Mouse (Mus musculus) forelimb bud, embryonic 11.5 days (tissue): ENCODE measurements around the gene Pard6b.

Experiments used
- DNase-seq: peaks from one replicate; pipeline ENCODE4 v3.0.0-alpha.2; 2012; ENCODE audit warnings: low read depth, low spot score

Gene Pard6b

DNA sequence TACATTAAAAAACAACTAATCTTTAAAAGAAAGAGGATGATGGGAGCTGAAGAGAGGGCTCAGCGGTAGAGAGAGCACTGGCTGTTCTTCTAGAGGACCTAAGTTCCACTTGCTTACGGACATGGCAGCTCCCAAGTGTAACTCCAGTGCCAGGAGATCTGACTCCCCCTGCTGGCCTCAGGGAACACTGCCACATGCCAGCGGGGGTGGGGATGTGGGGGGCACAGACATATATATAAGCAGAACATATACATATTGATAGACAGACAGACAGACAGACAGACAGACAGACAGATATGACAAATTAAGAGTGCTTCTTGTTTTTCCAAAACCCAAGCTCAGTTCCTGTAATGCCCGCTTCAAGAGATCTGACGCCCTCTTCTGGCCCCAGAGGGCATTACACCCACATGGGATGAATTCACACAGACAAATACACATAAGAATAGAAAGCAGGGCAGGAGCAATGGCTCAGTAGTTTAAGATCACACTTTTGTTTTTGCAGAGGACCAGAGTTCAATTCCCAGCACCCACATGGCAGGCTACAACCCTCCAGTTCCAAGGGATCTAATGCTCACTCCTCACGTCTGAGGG lies 21.5 kb upstream of the Pard6b start:
- no peak for DNase-seq

GRCm38 (mm10) chr2:168063712-168064111 lies 17.1 kb upstream of the Pard6b start:
- no peak for DNase-seq

GRCm38 (mm10) chr2:168065511-168065910 lies 15.3 kb upstream of the Pard6b start:
- DNase-seq, result no peak

GRCm38 (mm10) chr2:168066783-168067182 lies 14.0 kb upstream of the Pard6b start:
- no peak for DNase-seq

DNA sequence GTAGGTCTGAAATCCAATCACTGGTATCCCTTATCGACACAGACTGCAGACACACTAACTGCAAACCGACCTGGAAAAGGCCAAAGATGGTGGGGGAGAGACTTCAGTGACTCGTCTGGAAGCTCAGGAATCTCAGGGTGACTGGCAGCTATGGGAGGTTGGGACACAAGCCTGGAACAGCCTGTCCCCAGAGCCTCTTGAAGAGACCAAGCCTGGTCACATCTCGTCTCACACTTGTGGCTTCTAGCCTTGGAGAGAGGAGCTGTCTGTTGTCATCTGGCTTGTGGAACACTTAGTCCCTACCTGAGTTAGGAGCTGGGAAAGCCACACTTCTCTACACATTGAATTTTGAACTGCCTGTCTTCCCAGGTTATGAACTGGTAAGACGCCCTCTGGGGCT lies 10.4 kb upstream of the Pard6b start:
- no peak for DNase-seq

DNA sequence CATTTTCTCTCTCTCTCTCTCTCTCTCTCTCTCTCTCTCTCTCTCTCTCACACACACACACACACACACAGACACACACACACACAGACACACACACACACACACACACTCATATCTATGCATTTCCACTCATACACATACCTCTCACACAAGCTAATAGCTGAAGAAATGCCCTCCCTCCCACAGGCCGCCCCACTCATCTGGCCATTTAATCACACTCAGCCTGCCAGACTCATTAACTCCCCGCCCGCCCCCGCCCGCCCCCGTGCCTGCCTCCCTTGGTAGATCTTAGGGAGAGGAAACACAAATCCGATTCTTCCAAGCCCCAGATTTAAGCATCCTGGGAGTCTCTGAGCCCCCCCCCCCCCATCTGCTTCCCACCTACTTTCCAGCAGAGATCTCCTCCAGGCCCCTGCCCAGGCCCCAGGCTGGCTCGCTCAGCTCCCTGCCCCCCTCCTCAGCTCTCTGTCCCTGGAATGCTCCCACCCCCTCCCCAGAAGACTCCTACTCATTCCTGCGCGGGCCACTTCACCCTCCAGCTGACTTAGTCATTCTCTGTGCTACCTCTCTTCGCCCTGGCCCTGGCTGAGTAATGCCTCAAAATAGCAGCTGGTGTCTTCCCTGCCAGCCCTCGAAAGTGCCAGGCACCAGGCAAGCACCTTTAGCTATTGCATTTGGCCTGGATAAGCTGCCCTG lies 8.2 kb upstream of the Pard6b start:
- DNase-seq, result no peak

- DNase-seq, result no peak
These were observed 7.1 kb upstream of the Pard6b start for GRCm38 (mm10) chr2:168073722-168074121.

DNA sequence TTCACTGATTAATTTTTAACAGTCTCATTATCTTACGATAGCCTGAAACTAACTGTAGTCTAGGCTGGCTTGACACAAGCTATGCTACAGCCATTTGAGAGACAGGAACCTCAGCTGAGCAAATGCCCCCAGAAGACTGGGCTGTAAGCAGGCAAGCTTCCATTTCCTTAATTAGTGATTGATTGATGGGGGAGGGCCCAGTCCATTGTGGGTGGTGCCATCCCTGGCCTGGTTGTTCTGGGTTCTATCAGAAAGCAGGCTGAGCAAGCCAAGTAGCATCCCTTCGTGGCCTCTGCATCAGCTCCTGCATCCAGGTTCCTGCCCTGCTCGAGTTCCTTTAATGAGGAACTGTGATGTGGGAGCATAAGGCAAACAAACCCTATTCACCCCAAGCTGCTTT lies 6.3 kb upstream of the Pard6b start:
- no peak for DNase-seq

GRCm38 (mm10) chr2:168076840-168077576 lies 3.8 kb upstream of the Pard6b start:
- no peak for DNase-seq

DNA sequence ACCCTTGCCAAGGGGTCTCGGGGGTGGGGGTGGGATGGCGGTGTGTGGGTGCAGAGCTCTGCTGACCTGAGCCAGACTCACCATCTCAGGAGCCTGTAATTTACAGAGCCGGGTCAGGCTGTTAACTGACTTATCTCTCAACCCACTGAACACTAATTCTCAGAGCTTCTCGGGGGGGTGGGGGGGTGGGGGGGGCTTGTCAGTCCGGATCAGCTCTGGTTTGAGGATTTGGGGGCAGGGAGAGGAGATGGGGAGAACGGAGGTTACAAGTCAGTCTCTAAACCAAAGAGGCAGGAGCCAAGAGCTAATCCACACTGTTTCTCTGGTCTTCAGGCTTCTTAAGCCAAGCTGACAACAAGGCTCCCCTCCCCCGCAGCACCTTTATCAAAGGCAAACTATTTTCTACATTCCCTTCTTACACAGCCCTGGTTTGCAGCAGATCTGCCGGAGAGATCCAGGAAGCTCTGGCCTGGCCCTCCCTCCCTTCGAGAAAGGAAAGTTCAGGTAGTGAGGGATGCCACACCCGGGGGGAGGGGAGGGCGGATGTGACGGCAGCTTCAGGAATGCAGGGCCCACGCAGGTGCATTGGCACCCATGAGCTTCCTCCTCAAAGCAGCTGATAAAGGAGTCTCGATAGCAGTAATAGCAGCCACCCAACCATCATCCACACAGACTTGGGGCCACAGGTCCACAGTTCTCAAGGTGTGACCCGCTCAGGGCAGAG lies 2.5 kb upstream of the Pard6b start:
- DNase-seq, result no peak

DNA sequence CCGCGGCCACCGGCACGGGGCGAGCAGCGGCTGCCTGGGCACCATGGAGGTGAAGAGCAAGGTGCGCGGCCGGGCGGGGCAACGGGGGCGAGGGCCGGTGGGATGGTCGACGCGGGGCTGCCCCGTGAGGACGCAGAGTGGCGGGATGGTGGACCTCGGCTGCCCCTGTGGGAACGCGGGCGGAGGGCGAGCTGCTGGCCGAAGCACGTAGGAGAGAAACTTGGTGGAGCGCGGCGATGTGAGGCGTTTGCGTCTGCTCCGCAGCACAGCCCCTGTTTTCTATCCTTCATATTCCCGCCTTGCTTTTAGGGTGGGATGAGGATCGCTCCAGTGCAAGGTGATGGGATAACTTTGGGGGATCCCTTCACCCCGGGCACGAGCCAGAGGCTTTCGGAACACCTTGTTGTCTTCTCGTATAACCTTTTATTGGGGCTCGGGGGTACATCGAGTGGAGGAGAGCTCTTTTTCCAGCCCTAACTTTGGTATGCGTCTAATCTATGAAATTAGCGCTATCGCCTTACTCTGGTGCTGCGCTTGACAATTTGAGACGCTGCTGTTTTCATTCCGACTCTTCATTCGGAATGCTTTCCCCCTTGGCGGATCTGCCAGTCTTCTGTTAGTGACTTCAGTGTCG lies 612 bp downstream of the Pard6b start:
- peak; percentile 16 for DNase-seq

- DNase-seq, result no peak
These were observed 1.1 kb downstream of the Pard6b start for GRCm38 (mm10) chr2:168081933-168082306.

DNA sequence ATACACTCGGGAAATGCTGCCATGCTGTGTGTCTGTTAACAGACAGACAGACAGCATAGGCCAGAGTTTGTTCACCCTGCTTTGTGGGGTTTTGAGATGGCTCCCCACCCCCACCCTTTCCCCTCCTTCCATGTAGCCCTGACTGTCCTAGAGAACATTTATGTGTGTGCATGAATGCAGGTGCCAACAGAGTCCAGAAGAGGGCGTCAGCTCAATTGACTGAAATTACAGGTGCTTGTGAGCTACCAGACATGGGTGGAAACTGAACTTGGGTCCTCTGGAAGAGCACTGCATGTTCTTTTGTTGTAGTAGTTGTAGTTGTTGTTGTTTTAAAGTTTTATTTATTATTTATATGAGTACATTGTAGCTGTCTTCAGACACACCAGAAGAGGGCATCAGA lies 2.8 kb downstream of the Pard6b start:
- no peak for DNase-seq

GRCm38 (mm10) chr2:168084228-168084627 lies 3.4 kb downstream of the Pard6b start:
- no peak for DNase-seq

DNA sequence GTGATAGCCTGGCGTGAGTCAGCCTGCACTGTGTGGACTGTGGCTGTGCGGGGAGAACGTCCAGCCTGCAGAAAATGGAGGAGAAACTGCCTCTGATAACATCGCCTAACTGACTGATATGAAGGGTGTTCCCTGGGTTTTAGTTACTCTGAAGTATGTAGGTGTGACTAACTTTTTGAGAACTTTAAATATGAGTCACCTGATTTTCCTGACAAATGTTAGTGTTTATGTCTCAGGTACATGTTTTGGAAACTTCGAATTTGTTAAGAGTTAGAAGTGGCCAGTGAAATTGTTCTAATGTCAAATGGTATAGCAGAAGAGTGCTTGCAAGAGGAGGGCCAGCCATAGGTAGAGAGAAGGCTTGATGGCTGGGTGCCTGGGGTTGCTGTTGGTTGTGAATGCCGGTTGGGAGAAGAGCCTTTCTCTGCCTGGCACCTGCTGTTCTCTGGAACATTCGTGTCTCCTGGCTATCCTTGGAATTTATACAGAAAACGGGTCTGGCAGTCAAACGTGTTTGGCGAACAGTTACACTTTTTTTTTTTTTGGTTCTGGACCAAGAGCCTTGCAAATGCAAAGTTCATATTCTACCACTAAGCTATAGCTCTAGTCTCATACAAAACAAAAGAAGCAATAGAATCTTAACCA lies 4.9 kb downstream of the Pard6b start:
- no peak for DNase-seq

DNA sequence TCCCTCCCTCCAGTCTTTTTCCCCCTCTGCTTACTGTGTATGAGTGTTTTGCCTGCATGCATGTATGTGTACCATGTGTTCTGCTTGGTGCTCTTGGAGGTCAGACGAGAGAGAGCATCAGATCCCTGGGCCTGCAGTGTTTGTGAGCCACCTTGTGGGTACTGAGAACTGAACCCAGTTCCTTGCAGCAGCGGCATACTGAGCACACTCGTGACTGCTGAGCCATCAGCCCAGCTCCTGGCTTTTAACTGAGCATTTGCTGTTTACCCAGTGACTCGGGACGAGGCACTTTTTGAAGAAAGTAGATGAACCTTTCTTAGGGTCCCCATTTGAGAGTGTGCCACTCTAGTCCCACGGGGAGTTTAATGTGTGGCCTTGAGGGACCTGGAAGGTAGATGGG lies 5.5 kb downstream of the Pard6b start:
- DNase-seq, result no peak

DNA sequence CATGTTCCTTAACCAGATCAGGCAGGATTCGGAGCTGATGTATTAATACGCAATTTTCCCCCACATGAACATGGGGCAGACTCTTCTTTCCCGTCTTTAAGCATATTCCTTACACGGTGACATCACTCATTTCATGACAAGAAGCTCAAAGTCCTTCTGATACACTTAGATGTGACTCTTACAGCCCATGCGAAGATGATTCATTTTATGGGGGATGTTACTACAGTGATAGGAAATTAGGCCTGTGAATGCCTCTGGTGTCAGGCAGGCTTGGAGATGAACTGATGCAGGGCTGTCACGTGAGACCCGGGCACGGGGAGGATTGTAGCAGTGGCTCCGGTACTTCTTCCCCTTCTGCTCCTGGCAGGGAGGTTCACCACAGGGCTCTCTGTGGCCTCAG lies 6.0 kb downstream of the Pard6b start:
- no peak for DNase-seq

GRCm38 (mm10) chr2:168091560-168091959 lies 10.8 kb downstream of the Pard6b start:
- DNase-seq, result no peak

- no peak for DNase-seq
These were observed 12.3 kb downstream of the Pard6b start for GRCm38 (mm10) chr2:168093077-168093476.

- DNase-seq, result no peak
These were observed 14.3 kb downstream of the Pard6b start for GRCm38 (mm10) chr2:168095077-168095476.

- DNase-seq, result no peak
These were observed 15.7 kb downstream of the Pard6b start for GRCm38 (mm10) chr2:168096487-168096886.
